Mouse (Mus musculus): ENCODE data around the gene Efemp2. TPM values are rescaled to one million over a fixed set of nuclear protein-coding genes. Genes with fewer than 3 reads are reported as not detected.
"Not testable (repeated sequence)": the region's sequence is repeated elsewhere in the genome, so short reads cannot be mapped to it uniquely, and the experiment has no call there.

Efemp2 gene
- total RNA-seq, 2 experiments from 2014 or later = 13.2 to 14.1 TPM

DNA sequence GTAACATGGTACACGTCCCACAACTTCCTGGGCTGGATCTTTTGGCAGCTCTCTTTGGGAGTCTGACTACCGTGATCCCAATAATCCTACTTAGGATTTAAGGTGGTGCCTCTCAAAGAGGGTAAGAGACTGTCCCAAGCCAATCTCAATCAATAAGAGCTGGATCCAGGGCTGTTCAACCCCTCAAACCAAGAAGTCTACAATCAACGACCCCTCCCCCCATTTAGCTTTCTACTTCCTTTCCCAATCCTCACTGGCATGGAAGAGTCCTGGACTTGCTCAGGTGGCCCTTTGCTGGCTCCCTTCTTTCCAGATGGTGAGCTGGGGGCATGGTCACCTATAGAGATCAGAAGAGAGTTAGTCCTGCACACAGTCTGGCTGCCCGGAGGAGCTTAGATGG lies 13.0 kb downstream of the Efemp2 start:
- no peak overlapping the region for H3K4me3 ChIP-seq
- DNase-seq (ENCODE audit: low spot score in 2 of 2) = no peak
- 0 out of 2 replicates have a peak overlapping the region, but pooled peaks have one; percentile 95 for H3K27ac ChIP-seq
- TF ChIP-seq CTCF (conservative IDR thresholded peaks at IDR 0.05) = no peak

DNA sequence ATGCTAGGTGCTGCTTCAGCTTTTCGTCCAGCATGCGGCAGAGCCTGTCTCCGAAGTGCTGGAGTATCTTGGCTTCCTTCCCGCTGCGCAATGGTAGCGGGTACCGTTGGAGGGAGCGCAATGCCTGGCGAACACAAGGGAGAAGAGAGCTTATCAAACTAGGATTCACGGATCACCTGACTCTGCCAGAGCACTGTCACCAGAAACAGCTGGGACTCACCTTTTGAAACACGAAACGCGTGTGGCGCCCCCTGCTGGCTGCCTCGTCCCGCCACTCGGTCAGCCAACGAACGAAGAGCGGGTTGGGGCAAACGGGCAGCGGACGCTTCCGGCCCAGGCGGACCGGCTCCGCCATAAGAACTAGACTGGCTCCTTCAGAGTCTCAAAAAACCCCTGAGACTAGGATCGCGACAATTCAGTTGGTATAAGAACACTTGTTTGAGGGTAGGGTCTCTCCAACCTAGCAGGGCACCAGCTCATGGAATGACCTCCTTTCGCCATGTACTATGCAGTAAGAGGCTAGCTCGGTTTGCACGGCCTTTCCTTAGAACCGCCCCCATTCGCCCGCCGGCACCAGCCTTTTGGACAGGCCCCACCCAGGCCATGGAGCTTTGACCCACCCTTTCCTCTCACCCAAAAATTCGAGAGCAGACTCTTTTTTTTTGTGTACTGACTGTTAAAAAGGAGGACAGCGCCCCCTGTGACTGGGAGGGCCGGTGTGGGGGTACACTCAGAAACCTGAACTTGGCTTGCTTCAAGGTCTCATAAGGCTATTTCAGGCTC lies 14.2 kb downstream of the Efemp2 start, which contains the start of gene Mus81:
TSS of gene Mus81 (minus strand) at position 635 of the 783 bp plus-strand sequence.
- Histone ChIP-seq H3K4me3 (peak within 1 kb of the TSS; percentile 100), H3K27ac (peak within 1 kb of the TSS; percentile 95)
- peak; percentile 74 for TF ChIP-seq CTCF (conservative IDR thresholded peaks at IDR 0.05)
- peak; percentile 95 to 96 for DNase-seq (ENCODE audit: low spot score in 2 of 2)

DNA sequence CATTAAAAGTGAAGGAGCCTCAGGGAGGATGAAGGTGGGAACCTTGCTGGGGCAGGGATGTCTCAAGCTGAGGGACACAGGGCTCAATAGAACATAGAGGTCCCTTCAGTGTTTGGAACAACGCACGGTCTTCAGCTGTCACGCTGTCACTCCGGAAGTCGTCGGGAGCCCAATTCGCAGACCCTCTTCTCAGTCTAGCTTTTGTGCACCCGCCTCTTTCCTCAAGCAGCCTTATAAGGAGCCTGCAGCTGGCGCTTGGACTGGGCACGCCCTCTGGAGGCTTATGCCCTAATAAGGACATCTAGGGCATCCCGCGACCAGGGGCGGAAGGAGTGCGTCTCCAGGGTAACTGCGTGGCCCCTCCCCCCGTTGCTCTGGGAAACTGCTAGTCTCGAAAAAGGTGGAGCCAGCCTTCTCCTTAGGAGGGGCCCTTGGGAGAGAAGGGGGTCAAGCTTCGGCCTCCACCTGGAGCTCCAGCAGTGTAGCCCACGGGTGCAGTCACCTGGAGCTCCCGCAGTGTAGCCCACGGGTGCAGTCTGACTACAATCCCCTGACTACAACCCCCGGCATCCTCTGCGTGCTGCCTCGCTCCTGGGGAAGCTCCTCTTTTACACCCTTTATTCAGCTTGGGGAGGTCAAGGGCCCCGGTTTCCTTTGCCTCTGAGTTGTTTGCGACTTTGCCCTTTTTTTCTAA lies 15.3 kb downstream of the Efemp2 start:
- Histone ChIP-seq H3K4me3 (peak overlapping the region; percentile 100), H3K27ac (peak overlapping the region; percentile 95)
- TF ChIP-seq CTCF (conservative IDR thresholded peaks at IDR 0.05) = peak; percentile 23
- DNase-seq (ENCODE audit: low spot score in 2 of 2) = peak; percentile 96 to 97

DNA sequence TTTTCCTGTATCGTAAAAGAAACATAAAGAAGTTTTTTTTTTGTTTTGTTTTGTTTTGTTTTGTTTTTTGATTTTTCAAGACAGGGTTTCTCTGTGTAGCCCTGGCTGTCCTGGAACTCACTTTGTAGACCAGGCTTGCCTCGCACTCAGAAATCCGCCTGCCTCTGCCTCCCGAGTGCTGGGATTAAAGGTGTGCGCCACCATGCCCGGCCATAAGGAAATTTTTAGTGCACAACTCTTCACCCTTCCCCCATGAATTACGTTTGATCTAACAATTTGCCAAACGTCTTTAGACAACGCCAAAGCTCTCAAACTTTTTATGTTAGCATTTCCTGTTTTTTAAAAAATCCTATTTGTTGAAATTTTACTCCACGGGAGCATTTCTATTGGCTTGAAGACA lies 16.0 kb downstream of the Efemp2 start:
- Histone ChIP-seq H3K27ac (peak overlapping the region; percentile 95), H3K4me3 (peak overlapping the region; percentile 100)
- not testable (repeated sequence) for DNase-seq (ENCODE audit: low spot score in 2 of 2)

DNA sequence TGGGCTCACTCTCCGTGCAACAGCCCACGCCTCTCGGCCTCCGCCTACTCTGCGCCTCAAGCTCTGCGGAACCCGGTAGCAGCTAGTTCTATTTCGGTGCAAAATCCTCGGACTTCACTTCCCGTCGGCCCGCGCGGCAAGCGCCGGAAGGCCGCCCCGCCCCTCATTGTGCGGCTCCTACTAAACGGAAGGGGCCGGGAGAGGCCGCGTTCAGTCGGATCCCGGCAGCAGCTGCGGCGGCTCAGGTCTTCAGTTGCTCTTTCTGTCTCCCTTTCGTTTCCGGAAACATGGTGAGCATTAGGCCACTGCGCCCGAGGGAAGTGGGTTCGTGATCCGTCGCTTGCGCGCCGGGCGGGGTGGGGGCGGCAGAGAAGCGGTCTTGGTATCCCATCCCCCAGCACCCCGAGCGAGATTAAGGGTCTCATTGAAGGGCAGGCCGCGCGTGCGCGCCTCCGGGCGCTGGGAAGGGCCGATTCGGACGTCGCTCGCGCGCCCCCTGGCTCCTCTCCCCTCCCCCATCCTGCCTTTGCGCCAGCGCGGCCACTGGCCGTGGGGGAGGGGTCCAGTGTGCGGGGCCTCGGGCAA lies 16.7 kb downstream of the Efemp2 start, which contains the start of gene Cfl1:
TSS of gene Cfl1 (plus strand) at position 143 of the 585 bp plus-strand sequence.
- no peak for TF ChIP-seq CTCF (conservative IDR thresholded peaks at IDR 0.05)
- DNase-seq (ENCODE audit: low spot score in 2 of 2) = peak; percentile 95
- H3K27ac ChIP-seq = peak within 1 kb of the TSS; percentile 95
- peak within 1 kb of the TSS; percentile 100 for H3K4me3 ChIP-seq

DNA sequence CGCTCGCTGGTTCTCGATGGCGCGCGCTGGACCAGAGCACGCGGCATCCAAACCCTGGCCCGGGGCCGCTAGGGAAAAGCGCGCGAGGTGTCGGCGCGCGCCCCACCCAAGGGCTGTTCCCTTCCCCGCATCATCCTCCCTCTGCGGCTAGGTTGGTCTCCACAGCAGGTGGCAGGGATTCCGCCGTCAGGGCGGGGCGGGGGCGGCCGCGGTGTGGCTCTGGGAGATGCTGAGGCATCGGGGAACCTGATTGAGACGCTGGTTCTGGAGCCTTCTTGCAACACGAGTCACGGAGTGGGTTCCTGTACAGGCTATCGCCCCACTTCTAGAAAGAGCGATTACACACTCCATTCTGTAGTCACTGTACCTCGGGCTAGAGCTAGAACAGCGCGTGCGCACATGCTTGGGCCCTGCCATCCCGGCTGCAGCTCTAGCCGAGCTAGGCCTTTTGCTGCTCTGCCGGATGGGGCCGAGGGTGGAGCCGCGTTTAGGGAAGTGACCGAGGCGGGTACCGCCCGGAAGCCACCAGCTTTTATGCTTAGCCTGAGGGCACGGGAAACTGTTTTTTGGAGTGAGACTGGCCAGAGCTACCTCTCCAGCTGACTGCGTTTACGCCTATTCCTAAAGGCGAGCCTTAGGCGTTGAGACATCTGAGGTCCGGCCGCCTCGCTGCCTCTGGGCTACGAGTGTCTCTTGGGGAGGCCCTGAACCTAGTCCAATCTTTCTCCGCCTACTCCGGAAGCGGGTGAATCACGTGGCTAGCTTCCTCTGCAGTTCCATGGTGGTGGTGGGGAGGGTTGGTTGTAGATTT lies 17.3 kb downstream of the Efemp2 start:
- Histone ChIP-seq H3K4me3 (peak overlapping the region; percentile 100), H3K27ac (peak overlapping the region; percentile 95)
- peak; percentile 79 to 84 for DNase-seq (ENCODE audit: low spot score in 2 of 2)
- TF ChIP-seq CTCF (conservative IDR thresholded peaks at IDR 0.05) = no peak

DNA sequence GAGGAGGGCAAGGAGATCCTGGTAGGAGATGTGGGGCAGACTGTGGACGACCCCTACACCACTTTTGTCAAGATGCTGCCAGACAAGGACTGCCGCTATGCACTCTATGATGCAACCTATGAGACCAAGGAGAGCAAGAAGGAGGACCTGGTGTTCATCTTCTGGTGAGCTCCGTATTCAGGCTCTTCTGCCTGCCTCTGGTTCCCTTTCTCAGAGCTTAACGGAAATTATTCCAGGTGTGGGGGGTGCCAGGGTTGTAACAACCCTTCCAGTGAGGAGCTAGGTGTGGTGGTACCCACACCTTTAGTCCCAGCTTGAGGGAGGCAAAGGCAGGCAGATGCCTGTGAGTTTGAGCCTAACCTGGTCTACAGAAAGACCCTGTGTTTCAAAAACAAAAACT lies 18.9 kb downstream of the Efemp2 start:
- H3K27ac ChIP-seq = no peak overlapping the region
- no peak for TF ChIP-seq CTCF (conservative IDR thresholded peaks at IDR 0.05)
- no peak overlapping the region for H3K4me3 ChIP-seq
- DNase-seq (ENCODE audit: low spot score in 2 of 2) = no peak

DNA sequence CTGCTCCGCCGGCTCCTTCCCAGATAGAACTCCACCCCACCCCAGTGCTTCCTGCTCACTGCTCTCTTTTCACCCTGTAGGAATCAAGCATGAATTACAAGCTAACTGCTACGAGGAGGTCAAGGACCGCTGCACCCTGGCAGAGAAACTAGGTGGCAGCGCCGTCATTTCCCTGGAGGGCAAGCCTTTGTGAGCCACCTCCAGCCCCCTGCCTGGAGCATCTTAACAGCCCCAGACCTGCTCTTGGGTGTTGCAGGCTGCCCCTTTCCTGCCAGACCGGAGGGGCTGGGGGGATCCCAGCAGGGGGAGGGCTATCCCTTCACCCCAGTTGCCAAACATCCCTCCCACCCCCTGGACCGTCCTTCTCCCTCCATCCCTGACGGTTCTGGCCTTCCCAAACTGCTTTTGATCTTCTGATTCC lies 19.6 kb downstream of the Efemp2 start:
- H3K27ac ChIP-seq; DNase-seq (ENCODE audit: low spot score in 2 of 2); H3K4me3 ChIP-seq: not testable (repeated sequence)
- peak; percentile 22 for TF ChIP-seq CTCF (conservative IDR thresholded peaks at IDR 0.05)

DNA sequence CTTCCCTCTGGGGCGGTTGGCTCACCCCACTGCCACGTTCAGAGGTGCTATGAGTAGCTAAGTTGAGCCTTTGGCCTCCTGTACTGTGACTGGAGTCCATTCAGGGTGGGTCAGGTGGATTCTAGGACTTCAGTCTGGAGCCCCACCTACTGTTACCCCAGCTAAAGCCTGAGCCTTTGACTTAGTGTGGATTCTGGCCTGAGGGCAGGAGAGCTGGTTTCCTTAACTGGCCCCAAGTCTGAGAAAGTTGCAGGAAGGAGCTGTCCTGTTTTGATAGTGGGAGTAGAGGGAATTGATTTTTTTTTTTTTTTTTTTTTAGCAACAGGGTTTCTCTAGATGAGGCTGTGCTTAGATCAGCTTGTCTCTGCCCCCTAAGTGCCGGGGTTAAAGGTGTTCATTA lies 20.6 kb downstream of the Efemp2 start:
- no peak for TF ChIP-seq CTCF (conservative IDR thresholded peaks at IDR 0.05)

DNA sequence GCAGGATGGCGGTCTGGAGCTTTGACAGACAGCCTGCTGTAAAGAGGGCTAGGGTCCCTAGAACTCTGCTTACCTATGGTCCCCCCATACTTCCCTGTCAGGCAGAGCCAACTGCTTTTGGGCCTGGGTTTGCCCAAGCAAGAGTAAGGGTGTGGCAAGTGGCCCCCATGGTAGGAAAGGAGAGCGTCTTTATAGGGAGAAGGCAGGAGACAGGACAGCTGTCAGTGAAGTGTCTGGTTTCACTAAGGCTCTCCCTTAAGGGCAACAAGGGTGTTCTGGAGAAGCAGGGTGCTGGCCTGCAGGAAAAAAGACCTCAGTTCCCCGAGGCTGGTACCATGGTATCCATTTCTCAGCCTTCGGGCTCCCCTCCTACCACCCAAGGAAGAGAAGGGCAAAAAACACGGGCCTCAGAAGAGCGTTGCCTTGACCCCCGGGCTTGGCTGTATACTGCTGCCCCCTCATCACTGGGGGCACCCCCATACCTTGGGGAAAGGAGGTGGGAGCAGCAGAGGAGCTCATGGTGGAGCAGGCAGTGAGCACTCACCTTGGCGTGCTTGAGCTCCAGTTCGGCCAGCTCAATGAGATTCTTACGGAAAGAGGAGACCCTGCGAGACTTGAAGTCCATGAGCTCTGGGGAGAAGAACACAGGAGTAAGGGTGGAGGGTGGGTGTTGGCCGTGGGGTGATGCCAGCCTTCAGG lies 21.7 kb downstream of the Efemp2 start:
- no peak overlapping the region for H3K27ac ChIP-seq
- no peak for TF ChIP-seq CTCF (conservative IDR thresholded peaks at IDR 0.05)
- H3K4me3 ChIP-seq = no peak overlapping the region
- DNase-seq (ENCODE audit: low spot score in 2 of 2) = no peak

More for the DNA sequence above, 20.6 kb downstream of the Efemp2 start:
- Histone ChIP-seq H3K27ac (no peak overlapping the region), H3K4me3 (no peak overlapping the region)
- no peak for DNase-seq (ENCODE audit: low spot score in 2 of 2)

DNA sequence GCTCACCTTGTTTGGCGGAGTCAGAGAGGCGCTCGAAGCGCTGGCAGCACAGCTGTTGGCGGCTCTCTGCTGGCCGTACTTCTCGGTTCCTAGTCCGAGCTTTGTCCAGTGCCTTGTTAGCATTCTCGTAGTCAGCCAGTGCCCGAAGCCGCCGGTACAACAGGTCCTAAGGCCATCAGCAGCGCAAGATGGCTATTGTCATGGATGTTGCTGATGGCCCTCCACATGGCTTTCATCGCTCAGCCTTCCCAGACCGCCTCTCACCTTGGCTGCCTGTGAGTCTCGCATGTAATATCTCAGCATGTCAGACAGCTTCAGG lies 22.3 kb downstream of the Efemp2 start:
- no peak for TF ChIP-seq CTCF (conservative IDR thresholded peaks at IDR 0.05)
- H3K27ac ChIP-seq = no peak overlapping the region
- no peak for DNase-seq (ENCODE audit: low spot score in 2 of 2)
- no peak overlapping the region for H3K4me3 ChIP-seq

DNA sequence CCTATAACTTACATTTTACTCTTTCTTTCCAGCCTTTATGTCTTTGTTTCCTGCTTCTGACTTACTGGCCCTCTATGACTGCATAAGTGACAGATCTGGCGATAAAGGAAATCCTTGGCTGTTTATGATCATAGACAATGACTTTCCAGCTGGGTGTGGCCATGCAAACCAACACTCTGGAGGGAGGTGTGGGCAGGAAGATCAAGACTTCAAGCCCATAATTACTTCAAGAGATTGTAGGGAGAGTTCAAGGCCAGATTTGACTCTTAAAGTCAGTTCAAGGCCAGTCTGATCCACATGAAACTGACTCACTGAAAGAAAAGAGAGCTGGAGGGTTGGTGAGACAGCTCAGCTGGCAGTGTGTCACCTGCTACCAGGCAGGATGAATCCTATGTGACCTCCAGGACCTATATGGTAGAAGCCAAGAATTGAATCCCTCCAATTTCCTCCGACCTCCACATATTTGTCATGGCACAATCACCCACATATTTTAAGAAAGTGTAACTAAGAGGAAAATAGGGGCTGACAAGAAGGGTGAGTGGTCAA lies 26.6 kb downstream of the Efemp2 start:
- Histone ChIP-seq H3K4me3 (no peak overlapping the region), H3K27ac (no peak overlapping the region)
- TF ChIP-seq CTCF (conservative IDR thresholded peaks at IDR 0.05) = no peak
- DNase-seq (ENCODE audit: low spot score in 2 of 2) = no peak
